Mouse (Mus musculus) stomach, postnatal 0 days (tissue): ENCODE measurements around the gene Hist1h3f.
"Not testable (repeated sequence)": the region's sequence is repeated elsewhere in the genome, so short reads cannot be mapped to it uniquely, and the experiment has no call there.

Experiments used
- CTCF ChIP-seq: IDR thresholded peaks from 2 replicates; pipeline ENCODE4 v1.5.1; 2016; ENCODE audit warnings: antibody characterized with exemption, low read depth, mild to moderate bottlenecking, moderate library complexity
- EP300 ChIP-seq: optimal IDR thresholded peaks from 2 replicates; pipeline ENCODE3; 2016; ENCODE audit warnings: antibody characterized with exemption

GRCm38 (mm10) chr13:23574546-23575170 is 30.8 kb downstream of the Hist1h3f start:
- not testable (repeated sequence) for TF ChIP-seq EP300, CTCF
